Mouse (Mus musculus): ENCODE measurements around the gene Hoxd13.

Hoxd13 gene

DNA sequence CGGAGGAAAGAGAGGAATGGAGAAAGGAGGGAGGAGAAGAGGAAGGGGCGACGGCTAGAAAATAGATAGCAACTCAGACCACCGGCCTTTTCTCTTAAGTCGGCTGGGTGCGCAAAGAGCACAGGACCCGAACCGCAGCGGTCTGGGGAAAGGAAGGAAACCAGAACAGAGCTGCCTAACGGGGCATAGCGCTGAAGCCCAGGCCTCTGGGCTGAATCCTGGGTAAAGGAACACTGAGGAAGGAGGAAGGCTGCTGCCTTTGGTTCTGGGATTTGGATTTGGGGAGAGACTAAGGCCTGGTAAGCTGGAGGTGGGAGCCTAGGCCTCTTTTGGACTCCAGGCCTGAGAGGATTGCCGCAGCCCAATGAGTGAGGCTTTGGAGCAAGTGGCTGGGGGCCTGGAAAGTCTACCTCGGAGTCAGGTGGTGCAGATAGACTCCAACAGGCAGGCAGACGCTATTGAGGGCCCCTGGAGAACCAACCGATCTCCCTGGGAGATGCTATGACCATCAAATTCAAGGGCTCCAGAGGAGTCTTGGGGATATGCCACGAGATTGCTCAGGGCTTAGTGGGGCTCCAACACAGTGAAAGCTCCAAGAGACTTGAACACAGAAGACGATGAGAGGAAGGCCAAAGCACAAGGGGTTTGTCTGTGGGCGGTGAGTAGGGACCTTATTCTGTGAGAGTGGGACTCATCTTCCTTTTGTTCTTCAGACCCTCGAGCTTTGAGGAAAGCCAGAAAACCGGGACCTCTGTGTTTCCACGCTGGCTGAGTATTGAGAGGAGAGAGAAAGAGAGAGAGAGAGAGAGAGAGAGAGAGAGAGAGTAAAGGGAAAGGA is 12.7 kb downstream of the Hoxd13 start:
- DNase-seq (ENCODE audit: low spot score in 2 of 2): no peak

DNA sequence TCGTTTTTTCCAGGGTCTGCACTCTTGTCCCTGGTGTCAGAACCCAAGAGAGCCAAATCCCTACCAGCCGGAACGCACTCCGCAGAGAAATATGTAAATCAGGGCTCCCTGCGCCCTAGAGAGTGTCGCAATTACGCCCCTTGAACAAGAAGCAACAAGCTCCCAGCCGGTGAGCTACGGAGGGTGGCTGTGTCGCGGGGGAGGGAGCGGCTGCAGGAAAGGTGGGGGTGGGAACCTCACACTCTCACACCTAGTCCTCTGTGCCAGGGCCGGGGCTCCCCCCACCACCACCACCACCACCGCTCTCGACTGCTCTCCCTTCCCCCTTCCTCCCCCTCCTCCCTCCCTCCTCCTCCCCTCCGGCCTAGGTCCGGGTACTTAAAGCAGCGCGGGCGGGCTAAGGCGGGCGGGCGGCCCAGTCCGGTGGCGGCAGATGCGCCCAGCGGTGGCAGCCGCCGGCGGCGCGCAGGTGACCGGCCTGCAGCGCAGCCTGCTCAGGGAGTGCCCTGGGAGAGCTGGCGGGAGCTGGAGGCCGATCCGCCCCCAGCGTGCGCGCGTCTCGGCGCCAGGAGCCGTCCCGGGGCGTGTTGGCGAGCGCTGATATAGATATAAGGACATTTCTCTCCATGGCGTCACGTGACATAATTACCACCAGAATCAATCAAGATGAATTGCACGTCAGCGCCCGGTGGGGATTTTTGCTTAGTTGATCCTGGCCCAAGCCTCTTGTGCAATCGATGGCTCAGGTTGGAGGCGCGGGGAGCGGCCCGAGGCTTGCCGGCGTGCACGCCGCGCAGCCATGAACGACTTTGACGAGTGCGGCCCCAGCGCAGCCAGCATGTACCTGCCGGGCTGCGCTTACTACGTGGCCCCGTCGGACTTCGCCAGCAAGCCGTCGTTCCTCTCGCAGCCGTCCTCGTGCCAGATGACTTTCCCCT is 13.8 kb downstream of the Hoxd13 start:
- DNase-seq (ENCODE audit: low spot score in 2 of 2): no peak

DNA sequence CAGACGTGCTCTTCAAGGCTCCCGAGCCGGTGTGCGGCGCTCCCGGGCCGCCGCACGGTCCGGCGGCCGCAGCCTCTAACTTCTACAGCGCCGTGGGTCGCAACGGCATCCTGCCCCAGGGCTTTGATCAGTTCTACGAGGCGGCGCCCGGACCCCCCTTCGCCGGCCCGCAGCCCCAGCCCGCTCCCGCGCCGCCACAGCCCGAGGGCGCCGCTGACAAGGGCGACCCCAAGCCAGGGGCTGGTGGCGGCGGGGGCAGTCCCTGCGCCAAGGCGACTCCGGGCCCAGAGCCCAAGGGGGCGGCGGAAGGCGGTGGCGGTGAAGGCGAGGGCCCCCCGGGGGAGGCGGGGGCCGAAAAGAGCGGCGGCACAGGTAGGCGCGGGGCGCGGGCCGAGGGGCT is 14.7 kb downstream of the Hoxd13 start:
- DNase-seq (ENCODE audit: low spot score in 2 of 2): no peak

DNA sequence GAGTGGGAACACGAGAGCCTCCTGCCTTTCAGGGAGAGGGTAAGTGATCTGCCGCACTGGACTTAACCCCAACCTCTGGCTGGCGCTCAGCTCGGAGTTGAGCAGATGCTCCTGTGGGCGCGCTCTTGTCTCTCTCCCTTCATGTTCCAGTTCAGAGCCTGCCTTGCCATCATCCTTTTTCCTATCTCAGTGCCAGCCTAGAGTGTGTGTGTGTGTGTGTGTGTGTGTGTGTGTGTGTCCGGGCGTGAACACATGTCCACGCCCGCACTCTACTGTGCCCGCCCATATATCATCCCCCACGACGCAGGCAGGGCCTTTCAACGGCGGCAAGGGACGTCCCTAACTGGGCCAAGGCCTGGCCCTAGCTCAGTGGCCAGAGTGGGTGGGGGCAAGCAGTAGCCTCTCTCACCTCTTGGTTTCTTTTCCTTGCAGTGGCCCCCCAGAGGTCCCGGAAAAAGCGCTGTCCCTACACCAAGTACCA is 15.4 kb downstream of the Hoxd13 start:
- DNase-seq (ENCODE audit: low spot score in 2 of 2): no peak

DNA sequence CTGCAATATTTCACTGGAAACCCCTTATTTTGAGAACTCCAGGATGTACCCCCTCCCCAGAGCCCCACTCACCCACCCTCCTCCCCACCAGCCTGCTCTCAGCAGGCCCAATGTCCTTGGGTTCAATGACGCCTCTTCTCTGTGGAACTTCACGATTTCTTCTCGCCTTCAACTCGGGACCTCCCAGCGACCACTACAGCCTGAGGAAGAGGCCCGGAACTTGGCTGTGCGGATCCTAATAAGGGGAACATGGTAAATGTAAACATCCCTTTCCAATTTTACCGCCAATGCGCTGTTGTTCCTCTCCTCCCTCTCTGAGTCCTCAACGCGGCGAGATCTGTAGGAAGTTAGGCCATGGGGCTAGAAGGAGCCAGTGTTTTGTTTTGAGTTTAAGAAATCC is 16.0 kb downstream of the Hoxd13 start:
- DNase-seq (ENCODE audit: low spot score in 2 of 2): no peak

DNA sequence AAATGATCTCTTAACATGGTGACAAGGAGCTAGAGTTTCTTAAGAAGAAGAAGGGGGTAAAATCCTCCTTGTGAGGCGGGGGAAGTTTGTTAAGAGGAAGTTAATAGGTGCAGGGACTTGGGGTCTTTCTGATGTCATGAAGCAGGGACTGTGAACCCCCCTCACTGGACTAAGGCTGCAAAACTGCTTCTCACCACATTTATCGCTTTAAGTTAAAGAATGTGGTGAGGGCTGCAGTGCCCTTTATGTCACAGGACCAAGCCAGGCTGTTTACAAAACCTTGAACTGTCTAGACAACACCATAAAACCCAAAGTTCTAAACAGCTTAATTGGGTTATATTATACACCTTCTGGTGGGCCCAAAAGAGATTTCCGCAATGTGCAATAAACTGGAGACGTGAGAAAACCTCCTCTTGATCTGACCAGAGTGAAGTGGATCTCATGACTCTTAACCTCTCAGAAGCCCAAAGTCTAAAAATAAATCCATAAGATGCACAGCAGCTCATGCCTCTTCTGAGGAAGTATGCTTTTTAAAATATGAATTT is 17.0 kb downstream of the Hoxd13 start:
- no peak for DNase-seq (ENCODE audit: low spot score in 2 of 2)

DNA sequence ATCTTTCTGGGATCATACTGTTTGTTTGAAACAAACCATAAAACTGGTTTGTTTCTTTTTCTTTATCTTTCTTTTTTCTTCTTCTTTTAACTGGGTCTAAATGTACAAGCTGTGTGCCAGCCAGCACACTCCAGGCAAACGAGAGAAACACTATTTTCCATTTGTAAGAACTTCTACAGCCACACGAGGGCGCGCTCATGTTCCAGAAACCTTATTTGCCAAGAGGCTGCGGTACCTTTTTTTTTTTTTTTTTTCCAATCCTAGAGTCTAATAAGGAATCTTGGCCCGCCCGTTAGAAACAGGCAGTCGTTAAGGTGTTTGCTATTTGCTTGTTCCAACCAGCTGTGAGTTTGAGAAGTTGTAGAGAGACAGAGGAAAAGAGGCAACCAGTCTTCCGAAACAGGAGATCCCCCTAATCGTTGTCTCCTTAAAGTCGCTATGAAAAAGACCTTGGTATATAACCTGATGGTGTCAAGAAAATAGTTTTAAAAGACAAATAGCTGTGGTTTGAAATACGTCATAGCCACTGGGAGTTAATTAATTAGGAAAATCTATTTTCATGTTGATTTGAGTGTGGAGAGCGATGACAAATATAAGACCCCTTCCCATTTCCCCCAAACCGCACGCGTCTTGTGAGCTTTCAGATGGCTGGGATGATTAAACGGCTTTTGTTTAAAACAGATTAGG is 18.3 kb downstream of the Hoxd13 start:
- DNase-seq (ENCODE audit: low spot score in 2 of 2): no peak

DNA sequence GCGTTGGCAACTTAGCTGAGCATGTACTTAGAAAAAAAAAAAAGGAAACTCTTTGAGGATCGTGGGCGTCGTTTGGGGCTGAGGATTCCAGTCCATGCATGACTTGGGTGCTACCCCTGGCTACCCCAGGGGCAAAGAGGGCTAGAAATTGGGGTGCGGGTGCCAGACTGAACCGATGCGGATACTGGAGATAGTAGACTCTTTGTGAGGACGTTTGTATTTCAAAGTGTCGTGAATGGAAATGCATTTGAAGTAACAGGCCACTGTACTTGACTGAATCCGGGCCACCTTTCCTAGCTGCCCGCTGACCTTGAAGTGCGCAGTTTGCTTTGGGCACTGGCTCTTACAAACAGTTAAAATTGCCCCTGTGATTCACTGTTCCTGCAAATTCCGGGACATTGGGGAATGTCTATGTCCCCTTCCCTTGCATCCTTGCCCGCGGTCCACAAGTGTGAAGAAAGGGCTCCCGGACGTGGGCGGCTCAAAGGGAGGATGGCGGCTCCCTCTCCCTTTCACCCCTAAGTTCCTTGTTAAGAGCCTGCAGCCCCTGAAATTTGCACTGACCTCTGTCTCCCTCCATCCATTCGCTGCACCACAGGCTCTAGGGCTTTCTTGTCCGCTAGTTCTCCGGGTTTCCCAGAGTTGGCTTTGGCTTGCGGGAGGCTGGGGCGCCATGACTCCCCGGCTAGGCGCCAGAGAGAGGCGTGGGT is 19.0 kb downstream of the Hoxd13 start:
- DNase-seq (ENCODE audit: low spot score in 2 of 2): no peak

DNA sequence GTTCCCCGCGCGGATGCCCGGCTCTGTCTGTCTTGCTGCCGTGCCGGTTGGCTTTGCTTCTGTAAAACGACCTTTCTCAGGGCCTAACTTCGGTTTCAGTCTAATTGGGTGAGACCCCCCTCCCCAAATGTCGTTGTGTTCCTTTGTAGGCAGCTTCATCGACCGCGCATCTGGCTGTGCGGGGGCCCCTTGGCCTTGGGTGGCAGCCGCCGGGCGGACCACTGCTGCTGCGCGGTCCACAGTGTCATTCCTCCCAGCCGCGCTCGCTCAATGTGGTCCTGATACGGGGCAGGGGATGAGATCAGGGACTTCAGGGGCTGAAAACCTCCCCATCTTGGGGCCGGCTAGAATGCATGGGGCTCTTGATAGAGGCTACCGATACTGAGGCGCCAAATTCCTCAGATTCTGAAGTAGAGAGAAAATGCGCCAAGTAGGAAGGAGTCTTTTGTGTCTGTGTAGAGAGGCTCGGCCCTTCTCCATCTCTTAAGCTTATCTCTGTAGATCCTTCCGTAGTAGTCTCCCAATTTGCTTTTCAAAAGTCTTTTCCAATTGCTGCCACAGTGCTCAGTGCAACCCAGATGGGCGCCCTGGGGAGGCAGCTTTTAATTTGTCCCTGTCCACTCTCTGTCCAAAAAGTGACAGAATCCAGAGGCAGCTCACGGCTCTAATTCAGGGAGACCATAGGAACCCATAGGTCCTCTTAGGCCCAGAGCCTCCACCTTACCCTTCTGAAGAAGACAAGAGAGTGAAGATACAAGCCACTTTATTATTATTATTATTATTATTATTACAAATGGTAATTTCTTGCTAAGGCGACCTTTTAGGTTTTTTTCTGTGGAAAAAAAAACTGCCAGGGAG is 19.8 kb downstream of the Hoxd13 start:
- DNase-seq (ENCODE audit: low spot score in 2 of 2): no peak

DNA sequence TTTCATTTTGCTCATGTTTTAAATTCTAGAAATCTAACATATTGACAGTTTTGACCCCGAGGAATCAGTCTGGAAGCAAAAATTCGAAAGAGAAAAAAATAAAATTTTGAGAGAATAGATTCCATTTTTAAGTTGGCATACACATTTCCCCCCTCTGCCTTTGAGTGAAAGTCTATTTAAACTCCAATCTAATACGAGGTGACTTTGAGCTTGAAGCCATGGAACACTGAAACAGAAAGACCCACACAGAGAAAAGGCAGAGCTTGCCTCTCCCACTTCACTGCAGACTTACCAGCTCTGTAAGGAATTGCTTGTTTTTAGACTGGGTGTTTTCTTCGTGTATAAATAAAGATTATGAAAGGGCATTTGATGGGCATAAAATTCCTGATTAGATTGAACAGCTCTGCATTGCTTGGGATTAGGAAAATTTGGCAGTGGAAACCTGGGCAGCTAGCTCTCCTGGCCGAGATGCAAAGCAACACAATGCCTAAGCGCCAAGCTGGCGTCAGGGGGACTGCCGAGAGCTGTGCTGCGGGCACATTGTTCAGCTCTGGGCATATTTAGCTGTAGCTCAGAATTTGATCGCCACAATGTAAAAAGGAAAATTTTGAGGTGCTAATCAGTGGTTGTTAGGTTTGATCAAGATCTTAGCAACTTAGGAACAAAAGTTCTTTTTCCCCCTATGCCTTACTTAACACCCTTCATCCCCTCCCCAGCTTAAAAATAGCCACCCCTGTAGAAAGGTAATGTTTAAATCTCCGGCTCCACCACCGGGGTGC is 20.9 kb downstream of the Hoxd13 start:
- no peak for DNase-seq (ENCODE audit: low spot score in 2 of 2)

DNA sequence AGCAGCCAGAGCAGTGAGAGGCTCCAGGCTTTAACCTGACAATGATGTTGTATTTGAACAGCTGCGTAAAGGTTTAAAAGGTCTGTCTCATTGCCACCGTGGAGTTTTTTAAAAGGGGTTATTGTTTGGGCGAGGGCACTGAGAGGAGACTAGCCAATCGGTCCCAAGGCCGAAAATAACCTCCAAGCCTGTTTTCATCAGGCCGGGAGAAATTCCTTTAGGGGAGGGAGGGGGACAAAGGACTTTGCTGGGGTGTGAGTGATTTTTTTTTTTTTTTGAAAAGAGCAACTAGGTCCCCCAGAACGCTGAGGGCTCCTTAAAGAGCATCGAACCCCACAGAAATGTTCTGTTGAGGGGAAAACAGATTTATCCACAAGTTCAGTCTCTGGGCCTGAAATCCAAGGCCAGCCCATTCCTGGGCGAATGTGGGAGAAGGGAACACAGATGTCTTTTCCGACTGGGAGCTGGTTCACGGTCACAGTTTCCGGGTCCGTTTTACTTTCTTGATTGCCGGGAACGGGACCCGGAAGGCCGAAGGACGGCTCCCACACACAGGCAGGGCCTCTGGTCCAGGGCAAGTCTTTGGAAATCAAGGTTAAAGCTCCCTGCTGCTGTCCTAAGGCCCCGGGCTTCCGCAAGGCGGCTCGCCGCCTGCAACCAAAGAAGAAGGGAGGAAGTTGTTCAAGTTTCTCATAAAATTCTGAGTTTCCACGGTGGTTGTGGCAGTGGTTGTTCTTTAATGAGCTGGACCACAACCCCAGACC is 21.6 kb downstream of the Hoxd13 start:
- DNase-seq (ENCODE audit: low spot score in 2 of 2): no peak

DNA sequence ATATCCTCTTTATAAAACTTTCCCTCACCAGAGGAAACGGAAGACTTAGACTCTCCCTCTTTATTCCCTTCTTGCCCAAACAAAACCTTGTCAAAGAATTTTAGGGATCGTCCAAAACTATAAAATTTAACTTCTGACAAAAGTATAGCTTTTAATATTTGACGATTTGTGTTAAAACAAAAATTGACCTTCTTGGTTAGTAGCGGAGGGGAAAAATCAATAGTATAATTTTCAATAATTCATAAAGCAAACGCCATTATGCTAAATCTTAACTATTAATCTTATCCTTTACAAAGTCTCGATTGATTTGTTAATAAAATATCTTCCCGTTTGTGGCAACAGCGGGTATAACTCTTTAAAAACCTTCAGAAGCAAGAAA is 22.2 kb downstream of the Hoxd13 start:
- DNase-seq (ENCODE audit: low spot score in 2 of 2): no peak

DNA sequence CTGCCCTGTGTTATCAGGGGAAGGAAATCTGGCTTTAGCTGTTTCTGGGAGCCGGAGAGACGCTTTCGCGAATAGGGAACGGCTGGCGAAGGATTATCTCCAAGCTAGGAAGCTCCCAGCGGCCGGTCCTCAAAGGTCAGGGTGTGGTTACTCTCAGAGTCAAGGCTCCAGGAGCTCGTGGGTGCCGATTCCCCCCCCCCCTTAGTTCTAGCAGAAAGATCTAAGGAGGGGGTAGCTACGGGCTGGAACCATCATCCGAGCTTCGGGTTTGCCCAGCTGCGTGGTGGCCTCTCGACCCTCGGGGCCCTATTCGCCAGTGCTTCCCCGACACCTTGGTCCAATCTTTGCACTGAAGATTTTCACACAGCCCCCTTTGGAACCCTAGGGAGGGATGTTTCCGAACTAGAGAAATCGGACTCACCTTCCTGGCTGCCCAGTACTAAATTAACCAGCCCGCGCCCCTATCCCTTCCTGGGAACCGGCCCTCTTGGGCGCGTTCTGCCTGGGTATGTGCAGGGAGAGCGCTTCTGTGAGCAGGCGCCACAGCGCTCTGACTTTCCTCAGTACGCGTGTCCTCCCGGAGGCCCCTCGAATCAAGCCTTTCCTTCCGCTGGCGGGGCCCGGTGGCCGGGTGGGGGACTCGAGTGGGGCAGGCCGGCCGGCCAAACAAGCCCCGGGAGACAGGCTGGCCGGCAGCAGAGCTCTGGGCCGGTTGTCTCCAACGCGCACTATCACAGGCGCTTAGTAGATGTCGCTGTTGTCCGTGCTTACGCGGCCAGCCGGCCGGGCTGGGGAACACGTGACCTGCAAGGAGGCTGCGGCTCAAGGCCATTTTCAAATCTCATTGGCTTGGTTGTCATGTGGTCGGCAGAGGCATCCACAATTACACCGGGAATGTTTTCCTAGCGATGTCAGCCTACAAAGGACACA is 23.2 kb downstream of the Hoxd13 start, which contains the start of gene Hoxd10:
Gene Hoxd10, plus strand, starts transcription at position 903 of the 930 bp plus-strand sequence.
- no peak for DNase-seq (ENCODE audit: low spot score in 2 of 2)

DNA sequence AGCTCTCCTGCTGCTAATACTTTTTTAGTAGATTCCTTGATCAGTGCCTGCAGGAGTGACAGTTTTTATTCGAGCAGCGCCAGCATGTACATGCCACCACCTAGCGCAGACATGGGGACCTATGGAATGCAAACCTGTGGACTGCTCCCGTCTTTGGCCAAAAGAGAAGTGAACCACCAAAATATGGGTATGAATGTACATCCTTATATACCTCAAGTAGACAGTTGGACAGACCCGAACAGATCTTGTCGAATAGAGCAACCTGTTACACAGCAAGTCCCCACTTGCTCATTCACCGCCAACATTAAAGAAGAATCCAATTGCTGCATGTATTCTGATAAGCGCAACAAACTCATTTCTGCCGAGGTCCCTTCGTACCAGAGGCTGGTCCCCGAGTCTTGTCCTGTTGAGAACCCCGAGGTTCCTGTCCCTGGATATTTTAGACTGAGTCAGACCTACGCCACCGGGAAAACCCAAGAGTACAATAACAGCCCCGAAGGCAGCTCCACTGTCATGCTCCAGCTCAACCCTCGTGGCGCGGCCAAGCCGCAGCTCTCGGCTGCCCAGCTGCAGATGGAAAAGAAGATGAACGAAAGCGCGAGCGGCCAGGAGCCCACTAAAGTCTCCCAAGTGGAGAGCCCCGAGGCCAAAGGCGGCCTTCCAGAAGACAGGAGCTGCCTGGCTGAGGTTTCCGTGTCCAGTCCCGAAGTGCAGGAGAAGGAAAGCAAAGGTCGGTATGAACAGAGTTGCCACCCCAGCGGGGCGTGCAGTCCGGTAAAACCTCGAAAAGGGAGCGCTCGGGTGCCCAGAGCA is 24.1 kb downstream of the Hoxd13 start:
- no peak for DNase-seq (ENCODE audit: low spot score in 2 of 2)

DNA sequence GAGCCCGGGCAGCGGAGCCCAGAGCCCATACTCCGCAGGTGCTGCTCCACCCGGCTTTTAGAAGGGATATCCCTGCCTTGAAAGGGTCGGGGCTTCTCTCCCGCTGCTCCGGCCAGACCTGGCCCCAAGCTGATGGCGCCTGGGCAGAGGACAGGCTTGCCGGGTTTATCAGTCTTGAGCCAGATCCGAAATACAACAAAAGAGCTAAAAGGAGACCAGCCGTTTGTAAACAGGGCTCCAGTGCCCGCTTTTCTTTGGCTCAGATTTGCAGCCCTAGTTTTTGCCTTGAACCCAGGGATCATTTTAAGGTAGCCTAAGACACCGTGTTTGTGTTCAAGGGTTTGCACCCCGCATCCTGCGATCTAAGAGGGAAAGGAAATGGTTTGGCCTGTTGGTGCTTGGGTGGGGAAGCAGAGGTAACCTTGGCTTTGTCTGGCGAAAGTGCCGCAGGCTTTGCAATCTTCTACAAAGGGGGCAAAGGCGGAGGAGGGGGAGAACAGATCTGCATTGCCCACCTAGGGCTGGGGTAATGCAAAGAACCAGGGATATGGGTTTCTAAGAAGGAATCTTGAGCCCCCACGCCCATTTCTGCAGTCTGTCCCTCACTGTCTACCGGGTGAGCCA is 24.8 kb downstream of the Hoxd13 start:
- DNase-seq (ENCODE audit: low spot score in 2 of 2): no peak

DNA sequence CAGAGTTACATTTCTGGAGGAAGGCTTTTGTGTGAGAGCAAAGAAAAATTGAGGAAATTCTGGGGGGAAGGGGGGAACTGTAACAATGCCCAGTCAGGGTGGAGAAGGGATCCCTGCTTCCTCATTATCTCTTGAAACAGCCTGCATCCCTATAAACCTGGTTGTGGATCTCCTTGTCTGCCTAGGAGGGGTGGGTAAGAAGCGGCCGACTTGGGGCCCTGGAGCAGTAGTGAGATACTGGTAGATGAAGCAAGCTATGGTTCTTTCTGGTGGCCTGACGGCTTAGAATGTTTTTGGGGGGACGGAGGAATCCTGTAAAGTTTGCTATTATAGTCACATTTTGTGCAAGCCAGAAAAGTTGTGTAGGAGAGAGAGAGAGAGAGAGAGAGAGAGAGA is 25.3 kb downstream of the Hoxd13 start:
- no peak for DNase-seq (ENCODE audit: low spot score in 2 of 2)
